Mouse (Mus musculus): ENCODE measurements around the gene Rps3a1.

Rps3a1 gene

DNA sequence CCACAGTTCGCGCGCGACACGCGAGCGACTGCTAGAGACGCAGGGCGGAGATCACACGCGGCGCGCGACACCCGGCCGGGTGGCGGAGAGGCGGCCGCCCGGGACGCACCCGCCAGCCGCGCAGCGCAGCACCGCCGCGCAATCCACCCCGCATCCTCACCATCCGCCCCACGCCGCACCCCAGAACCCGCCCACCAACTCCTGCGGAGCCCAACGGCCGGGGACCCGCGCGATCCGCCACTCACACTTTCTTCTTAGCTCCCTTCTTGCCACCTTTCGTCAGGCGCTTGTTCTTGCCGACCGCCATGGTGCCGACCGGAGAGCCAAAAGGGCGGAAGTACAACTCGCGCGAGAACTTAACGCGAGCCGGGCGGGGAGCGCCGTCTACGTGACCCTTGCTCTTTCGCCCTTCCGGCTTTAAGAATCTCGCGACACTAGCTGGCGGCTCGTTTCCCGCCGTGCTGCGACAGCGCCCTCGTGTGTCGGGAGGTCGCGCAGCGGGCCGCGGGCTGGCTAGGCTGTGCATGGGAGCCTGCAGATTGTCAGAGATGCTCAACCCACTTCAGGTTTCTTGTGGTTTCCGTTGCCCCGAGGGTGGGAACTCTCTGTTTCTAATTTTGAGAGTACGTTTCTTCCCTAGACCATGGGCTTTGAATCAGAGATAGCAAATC, at the start of gene Rps3a1:
TSS of gene Rps3a1 (minus strand) at position 440 of the 671 bp plus-strand sequence.
- DNase-seq (ENCODE audit: low spot score): peak; percentile 98

DNA sequence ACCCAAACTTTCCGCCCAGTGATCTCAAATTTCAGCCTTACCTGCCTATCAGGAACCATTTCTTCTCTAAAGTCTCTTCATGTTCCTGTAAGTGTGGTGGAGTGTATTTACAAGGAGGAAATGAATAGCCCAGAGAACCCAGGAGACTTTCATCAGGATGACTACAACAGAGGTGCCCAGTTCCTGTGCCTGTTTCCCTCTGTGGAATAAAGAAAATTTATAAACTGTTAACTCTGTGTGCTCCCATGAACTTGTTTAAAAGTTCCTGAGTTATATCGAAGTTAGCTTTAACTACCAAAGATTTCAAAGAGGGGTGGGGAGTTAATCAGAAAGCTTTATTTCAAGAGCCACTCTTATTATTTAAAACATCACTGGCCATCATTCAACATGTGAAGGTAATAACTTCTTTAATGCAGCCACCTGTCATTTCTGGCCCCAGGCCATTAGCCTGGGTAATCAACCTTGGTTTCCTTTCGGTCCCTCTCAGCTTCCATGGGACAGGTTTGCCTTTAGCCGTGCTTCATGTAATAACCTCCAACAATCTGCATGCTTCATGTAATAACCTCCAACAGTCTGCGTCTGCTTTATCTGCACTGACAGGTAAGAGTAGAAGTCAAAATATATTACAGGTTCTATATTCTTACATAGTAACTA, 45.4 kb upstream of the Rps3a1 start:
- no peak for DNase-seq (ENCODE audit: low spot score)

DNA sequence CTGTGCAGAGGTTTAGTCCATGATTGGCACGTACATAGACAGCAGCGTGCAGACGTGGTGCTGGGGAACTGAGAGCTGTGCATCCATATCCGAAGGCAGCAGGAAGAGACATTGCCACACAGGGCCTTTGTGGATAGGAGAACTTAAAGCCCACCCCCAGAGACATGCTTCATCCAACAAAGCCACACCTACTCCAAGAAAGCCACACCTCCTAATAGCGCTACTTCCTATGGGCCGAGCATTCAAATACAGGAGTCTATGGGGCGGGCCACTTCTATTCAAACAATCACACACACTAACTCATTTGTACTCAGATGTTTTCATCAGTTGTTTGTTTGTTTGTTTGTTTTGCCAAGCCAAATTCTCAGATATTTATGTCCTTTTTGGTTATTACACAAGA, 42.0 kb upstream of the Rps3a1 start:
- no peak for DNase-seq (ENCODE audit: low spot score)

DNA sequence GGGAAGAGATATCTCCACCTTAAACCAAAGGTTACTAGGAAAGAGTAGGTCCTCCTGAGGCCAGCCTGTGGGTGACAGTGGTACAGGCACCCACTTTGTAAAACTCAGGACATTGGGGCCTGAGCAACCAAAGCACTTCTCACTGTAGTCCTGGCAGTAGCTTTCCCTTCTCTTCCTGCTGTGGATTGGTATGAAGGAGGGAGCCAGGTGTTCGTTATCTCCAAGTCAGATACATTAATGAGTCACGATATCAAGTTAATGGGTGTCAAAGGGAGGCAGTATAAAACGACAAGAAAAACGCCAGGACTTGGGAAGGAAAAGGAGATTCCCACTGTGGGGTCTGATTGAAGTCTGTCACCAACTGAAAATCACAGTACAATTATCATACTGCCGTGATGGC, 38.6 kb upstream of the Rps3a1 start:
- no peak for DNase-seq (ENCODE audit: low spot score)

DNA sequence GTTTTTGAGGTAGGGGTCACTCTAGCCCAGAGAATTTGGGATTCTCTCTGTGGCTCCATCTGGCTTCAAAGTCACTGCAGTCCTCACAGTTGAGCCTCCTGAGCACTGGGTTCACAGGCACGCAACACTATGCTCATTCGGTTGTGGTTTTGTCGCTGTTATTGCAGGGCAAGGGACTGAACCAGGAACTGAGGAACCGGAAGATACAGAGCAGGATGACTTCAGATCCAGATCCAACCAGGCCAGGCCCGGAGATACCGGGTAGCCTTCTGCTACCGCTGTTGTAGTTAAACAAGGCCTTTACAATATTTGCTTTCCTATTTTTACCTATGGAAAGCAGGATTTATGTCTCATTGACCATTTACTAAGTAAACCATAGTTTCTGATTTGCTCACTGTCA, 37.2 kb upstream of the Rps3a1 start:
- no peak for DNase-seq (ENCODE audit: low spot score)

DNA sequence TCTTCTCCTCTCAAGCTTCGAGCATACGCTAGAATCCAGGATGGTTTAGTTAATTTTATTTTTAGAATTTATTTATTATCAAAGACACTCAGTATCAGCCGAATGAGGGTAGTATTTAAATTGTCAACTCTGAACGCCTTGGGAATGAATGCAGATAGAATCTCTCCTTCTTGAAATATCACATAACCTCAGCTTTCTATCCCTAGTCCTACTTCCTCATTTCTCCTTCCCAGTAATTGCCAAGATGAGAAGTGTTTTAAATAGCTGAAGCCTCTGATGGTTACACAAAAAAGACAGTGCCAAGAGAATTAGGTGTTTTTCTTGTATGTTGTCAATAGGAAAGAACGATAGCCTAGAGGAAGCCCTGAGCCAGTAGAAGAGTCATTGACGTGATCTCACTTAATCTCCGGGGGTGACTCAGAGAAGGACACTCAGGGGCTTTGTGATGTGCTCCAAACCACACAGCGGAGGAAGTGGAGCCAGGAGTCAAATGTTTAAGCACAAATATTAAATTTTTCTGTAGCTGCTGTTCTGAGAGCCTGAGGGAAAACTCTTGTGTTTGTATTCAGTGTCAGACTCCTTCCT, 26.4 kb upstream of the Rps3a1 start:
- no peak for DNase-seq (ENCODE audit: low spot score)

DNA sequence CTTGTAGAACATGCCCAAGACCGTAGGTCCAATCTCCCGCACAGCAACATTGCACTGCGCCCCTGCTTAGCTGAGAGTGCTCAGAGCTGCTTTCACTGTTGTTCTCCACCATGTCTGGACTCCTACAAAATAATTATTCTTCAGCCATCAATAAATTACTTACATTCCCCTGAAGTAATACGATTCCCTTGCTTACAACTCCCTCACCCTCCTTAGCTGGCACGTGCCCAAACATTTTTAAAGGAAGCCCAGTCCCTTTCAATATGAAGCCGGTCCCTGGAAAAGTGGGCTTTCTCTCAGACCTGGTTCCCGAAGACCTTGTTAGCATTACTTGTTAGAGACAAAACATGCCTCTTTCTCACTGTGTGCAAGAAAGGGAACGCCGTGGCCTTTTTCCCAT, 7.0 kb upstream of the Rps3a1 start:
- no peak for DNase-seq (ENCODE audit: low spot score)

DNA sequence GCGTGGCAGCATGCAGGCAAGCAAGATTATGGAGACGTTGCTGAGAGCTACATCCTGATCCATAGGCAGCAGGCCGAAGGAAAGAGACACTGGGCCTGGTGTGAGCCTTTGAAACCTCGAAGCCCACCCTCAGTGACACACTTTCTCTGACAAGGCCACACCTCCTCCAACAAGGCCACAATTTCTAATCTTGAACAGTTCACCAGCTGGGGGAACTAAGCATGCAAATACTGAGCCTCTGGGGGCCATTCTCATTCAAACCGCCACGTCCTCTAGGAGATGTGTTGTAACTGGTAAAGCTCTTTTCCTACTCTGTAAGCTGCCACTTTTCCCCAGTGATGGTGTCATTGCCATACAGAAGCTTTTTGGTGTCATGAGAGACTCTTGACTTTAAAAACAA, 6.6 kb upstream of the Rps3a1 start:
- DNase-seq (ENCODE audit: low spot score): no peak

DNA sequence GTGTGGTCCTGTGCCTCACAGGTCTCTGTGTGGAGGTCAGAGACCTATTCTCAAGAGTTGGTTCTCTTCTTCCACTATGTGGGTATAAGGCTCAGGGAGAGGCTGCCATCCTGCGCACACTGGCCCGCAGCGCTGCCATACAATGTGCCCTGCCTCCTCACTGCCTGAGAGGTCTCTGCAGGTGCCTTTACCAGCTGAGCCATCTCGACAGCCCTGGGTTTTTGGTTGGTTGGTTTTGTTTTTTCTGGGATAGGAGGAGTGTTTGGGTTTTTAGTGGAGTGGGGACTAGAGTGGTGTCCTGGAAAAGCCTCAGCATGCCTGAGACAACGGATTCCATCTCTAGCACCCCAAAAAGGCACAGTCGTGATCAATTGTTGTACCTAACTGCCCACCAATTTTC, 841 bp upstream of the Rps3a1 start:
- DNase-seq (ENCODE audit: low spot score): no peak

DNA sequence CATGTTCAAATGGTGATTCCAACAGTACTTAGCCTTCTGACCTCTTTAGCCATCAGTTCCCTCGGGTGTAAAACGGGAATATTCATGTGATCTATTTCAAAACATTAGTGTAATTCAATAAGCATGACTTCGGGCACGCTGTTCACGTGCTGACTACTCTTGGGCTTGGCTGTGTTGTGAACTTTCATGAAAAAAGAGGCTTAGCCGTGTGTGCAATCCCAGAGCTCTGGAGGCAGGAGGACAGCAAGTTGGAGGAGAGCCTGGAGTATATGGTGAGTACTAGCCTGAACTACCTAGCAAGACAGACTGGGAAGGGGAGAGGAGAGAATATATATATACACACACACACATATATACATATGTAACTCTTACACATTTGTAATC, 424 bp upstream of the Rps3a1 start:
- no peak for DNase-seq (ENCODE audit: low spot score)

DNA sequence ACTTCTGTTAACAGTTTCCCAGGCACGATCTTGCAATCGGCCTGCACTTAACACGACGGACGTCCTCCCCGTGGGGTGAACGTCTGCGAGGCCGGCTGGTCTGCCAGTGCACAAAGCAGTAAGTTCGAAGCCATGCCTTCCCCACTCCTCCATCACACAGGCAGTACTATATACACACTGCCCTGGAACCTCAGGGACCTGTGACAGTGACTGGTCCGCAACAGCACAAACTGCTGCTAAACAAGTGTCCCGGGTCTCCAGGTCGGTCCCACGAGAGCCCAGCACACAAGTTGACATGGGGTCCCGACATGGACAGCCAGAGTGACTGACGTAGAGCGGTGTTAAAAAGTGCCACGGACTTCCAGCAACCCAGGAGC, 628 bp downstream of the Rps3a1 start:
- DNase-seq (ENCODE audit: low spot score): no peak

DNA sequence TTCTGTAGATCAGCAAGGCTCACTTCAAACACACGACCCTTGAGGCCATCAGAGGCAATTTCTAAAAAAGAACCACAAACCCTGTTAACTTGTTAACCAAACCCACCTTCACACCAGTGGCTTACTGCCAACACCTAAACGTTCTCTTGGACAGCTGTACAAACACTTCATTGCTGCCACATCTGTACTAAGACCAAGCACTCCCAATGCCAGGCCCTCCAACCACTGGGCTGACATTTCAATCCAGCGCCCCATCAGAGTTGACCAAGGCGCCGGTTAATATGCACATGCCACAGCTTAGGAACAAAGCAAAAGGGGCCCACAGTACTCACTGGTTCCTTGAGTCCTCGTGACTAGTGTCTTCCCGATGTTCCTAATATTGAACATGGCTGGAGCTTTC, 1.1 kb downstream of the Rps3a1 start:
- no peak for DNase-seq (ENCODE audit: low spot score)

DNA sequence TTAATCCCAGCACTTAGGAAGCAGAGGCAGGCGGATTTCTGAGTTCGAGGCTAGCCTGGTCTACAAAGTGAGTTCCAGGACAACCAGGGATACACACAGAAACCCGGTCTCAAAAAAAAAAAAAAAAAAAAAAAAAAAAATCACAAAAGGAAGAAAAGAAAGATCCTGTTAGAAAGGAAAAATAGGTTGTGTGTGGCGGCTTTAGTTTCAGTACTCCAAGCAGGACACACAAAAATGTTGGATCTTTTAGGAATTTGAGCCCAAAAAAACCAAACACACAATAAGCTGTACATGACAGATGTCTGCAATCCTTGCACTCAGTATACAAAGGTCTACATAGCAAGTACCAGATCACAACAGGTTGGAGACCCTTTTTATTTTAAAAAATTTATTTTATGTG, 2.8 kb downstream of the Rps3a1 start:
- DNase-seq (ENCODE audit: low spot score): no peak

DNA sequence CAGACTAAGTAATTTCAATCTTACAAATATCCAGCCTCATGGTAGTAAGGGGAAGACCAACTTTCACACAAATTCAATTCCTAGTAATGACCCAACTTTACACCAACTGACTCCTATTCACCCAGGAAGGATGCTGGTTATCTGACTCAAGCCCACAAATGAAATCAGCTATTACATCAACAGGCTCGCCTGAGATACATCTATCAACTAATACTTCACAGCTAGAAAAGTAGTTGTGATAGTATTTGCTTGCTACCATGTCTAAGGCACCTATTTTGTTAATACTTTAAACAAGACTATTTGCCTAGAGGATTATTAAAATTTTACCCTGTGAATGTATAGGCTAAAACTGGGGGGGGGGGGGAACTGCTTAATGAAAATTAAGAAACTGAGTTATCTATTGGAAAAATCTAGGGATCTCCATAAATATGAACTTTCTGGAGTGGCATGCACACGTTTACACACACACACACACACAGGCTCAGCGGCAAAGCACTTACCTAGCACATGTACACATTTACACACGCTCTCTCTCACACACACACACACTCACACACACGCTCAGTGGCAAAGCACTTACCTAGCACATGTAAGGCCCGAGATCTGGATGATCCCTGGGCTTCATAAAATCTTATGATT, 5.4 kb downstream of the Rps3a1 start:
- DNase-seq (ENCODE audit: low spot score): no peak

DNA sequence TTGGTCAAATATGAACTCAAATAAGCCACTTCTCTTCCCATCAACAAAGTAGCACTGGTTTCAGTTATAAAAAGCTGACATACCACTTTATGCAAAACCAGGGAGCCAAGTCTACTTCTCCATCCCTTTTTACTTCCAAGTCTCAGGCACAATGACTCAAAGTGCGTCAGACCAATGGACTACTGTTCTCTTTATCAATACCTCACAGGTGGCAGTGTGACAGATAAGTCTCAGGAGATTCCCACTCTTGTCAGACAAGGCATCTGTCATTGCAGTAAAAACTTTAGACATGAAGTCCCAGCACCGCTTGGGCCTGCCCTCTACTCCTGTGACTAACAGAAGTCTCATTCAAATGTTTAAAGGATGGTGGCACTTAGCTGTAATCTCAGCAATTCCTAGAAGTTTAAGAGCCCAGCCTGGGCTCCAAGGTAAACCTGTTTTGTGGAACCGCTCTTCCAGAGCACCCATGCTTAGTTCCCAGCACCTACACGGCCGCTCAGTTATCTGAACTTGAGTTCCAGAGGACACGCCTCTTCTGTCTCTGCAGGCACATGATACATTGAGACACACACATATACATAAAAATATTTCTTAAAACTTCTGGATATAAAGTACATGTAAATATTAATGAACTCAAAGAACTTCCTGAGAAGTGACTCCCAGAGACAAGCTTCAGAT, 6.5 kb downstream of the Rps3a1 start:
- no peak for DNase-seq (ENCODE audit: low spot score)

DNA sequence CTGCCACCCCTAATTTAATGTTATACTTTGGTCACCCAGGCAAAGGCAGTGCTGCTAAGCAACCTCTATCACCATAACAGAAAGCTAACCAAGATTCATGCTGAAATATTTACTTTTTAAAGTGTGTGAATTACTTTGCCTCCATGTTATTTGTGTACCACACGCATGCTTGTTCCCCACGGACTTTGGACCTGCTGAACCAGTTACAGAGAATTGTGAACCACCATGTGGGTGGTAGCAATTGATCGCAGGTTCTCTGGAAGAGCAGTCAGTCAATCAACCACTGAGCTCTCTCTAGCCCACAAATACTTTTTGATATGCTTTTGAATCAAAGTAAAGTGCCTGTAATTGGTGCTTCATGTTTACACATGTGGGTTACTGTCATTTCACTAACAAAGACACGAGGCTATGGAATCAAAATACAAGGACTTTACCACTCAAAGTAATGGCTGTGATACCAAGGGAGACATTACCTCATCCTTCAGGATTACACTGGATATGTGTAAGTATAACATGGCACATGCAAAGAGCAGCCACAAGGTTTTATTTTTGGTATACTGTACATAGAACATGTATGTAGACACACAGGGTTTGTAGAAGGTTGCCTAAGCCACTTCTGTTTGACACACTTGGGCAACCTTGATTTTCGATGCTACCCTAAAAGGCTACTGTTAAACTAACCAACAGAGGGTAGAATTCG, 7.4 kb downstream of the Rps3a1 start:
- no peak for DNase-seq (ENCODE audit: low spot score)

DNA sequence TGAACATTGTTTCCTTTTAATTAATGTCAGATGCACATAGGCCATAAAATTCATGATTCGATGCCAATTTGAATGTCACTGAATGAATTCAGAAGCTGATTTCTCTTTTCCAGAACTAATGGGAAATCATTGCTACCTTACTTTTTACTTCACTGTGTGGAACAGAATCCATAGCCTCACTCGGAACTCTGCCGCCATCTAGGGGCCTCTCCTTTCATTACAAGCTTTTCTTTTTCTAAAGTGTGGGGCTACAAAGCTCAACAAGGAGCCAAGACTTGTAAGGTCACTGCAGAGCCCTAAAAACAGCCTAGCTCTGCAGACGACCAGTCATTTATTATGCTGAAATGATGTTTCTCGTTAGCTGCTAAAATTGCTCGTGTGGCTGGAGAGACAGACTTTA, 12.7 kb downstream of the Rps3a1 start:
- peak; percentile 68 for DNase-seq (ENCODE audit: low spot score)

DNA sequence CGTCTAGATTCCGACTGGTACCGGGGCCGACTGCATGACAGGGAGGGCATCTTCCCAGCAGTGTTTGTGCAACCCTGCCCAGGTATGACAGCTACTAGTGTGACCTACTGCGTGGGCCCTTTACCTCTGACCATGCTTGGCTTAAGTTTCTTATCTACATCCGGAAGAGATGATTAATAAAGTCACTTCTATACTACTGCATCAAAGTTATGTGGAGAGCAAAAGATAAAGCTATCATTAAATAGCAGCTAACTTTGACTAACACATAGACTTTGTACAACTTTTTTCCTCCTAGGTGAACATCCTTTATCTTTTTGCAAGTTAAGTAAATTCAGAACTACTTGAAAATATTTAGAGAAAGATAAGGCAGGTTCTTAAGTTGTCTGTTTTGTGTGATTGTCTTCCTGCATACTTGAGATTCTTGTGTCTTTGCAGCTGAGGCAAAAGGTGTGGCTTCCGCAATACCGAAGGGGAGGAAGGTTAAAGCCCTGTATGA, 19.2 kb downstream of the Rps3a1 start:
- DNase-seq (ENCODE audit: low spot score): no peak

DNA sequence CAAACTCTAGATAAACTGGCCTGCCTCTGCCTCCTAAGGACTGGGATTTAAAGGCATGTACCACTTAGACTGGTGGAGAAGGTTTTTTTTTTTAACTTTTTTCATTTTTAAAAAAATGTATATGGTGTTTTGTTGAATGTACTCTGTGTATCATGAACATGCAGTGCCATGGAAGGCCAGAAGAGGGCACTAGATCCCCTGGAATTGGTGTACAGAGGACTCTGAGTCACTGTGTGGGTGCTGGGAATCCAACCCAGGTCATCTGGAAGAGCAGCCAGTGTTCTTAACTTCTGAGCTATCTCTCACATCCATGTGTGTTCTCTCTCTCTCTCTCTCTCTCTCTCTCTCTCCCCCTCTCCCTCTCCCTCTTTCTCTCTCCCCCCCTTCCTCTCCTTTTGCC, 20.3 kb downstream of the Rps3a1 start:
- DNase-seq (ENCODE audit: low spot score): no peak

DNA sequence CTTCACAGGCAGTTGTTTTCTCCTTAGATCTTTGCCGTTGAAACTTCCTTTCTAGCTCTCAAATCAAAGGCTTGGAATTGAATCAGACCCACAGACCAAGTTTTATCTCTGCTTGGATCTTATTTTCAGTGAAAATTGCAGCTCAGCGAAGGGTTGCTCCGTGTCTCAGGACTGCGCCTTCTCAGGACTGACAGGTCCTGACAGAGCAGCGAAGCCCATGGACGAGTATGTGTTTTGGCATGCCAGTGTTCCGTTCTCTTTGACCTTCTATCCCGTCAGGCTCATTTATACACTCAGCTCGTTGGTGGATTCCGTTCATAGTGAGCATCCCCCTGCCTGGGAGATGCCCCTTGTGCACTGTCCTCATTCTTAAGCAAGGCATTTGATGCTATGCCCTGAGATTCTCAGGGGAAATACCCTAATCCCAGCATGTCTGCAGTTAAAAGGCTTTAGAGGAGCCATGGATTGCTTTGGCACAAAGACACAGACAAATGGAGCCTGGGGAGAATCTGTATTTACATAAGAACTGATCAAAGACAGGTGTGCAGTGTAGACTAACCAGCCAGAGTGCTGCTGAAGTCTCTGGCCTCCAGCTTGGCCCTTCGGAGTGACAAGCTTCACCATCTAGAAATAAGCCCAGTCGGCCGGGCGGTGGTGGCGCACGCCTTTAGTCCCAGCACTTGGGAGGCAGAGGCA, 23.1 kb downstream of the Rps3a1 start:
- no peak for DNase-seq (ENCODE audit: low spot score)

DNA sequence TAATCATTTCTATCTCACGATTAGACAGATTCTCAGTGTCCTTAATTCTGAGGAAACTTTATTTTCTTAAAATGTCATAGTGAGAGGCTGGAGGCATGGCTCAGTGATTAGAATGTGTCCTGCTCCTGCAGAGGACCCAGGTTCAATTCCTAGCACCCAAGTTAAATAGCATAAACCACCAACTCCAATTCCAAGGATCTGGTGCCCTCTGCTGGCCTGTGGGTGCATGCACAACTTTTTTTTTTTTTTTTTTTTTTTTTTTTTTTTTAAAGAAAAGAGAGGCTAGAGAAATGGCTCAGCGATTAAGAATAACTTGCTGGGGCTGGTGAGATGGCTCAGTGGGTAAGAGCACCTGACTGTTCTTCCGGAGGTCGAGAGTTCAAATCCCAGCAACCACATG, 25.6 kb downstream of the Rps3a1 start:
- no peak for DNase-seq (ENCODE audit: low spot score)

Data from layer of hippocampus, adult 9-10 months (tissue).